14 mouse cellular contexts compared by ENCODE assay signal in the genomic region with DNA sequence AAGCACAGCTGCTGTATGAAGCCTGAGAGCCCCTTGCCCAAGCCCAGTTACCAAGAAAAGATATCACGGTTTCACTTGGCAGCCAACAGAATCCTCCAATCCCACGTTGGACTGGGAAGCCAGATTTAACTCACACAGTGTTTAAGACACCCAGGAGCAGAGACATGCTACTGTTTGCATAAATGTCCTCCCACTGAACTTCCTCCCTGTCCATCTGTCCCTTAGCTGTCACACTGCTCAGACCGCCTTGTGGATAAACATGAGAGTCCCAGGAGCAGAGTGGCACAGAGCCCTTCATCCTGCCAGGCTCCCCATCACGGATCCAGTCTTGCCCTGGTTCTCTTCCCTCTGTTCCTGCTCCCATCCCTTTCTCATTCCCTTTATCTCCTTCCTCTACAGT.
DNase-seq lines count a peak whose midpoint lies in the region; ATAC-seq and TF ChIP-seq lines count a peak whose summit lies in the region.
"Had no signal": no experiment of that assay in that cellular context is flagged by ENCODE, and none has a peak within 500 bp of the region (broad histone marks: within the 10 kb centered on the region; RNA-seq: fewer than 3 reads in every experiment).

No protein-coding gene starts in this region.

- no peaks in the 10 kb centered on the region for H3K36me3 ChIP-seq in heart, embryonic 12.5 days
- H3K36me3 ChIP-seq in midbrain, embryonic 12.5 days = no peaks in the 10 kb centered on the region
- H3K36me3 ChIP-seq in midbrain, embryonic 10.5 days = no peaks in the 10 kb centered on the region
- no peaks in the 10 kb centered on the region for H3K36me3 ChIP-seq in kidney, embryonic 15.5 days
- H3K36me3 ChIP-seq: G1E had no signal

- H3K27me3 ChIP-seq in heart, embryonic 12.5 days (replicated peaks) = no peaks in the 10 kb centered on the region; the same call in 1 of the 2 replicates
- H3K27me3 ChIP-seq in midbrain, embryonic 12.5 days = peaks cover 35% of the 10 kb centered on the region
- peaks cover 17% of the 10 kb centered on the region for H3K27me3 ChIP-seq in midbrain, embryonic 10.5 days (ENCODE audit: low read depth, poor library complexity, severe bottlenecking)
- peaks cover 22% of the 10 kb centered on the region for H3K27me3 ChIP-seq in kidney, embryonic 15.5 days

- peak overlapping the region; percentile 28; the same call in 1 of the 2 replicates for H3K27ac ChIP-seq in heart, embryonic 12.5 days (ENCODE audit: poor library complexity, severe bottlenecking)
- H3K27ac ChIP-seq in midbrain, embryonic 12.5 days (replicated peaks) = peak overlapping the region; percentile 66
- H3K27ac ChIP-seq in midbrain, embryonic 10.5 days (replicated peaks) = no peak overlapping the region
- H3K27ac ChIP-seq in left cerebral cortex, adult 2 months = peak overlapping the region; percentile 45
- no peak overlapping the region for H3K27ac ChIP-seq in kidney, embryonic 15.5 days

- TF ChIP-seq CTCF in left cerebral cortex, adult 2 months (IDR thresholded peaks at IDR 0.05) = no peak

- ATAC-seq in heart, embryonic 12.5 days (ENCODE audit: insufficient number of reproducible peaks, low FRiP score) = no peak
- no peak for ATAC-seq in midbrain, embryonic 12.5 days (ENCODE audit: low FRiP score, low read depth)
- ATAC-seq in kidney, embryonic 15.5 days (replicated peaks; ENCODE audit: low FRiP score) = no peak

- no peak for DNase-seq in heart, adult 9 months (ENCODE audit: low spot score in 2 of 2)
- DNase-seq in midbrain, embryonic 10.5 days (ENCODE audit: low spot score) = no peak
- no peak for DNase-seq in left cerebral cortex, adult 2 months (ENCODE audit: extremely low spot score in 1 of 2, low spot score in 2 of 2)
- peak; percentile 33 to 66 for DNase-seq in right cerebral cortex, postnatal 10 days (ENCODE audit: low spot score in 2 of 2)
- DNase-seq in cerebellum, adult 9-11 months = no peak
- DNase-seq: adrenal gland, adult 8-10 months; cerebellum, postnatal 10 days; kidney, postnatal 10 days; lung, embryonic 14.5 days; thymus, adult 2 months had no signal

- no peak overlapping the region for H3K4me3 ChIP-seq in heart, embryonic 12.5 days
- H3K4me3 ChIP-seq in midbrain, embryonic 12.5 days = no peak overlapping the region
- no peak overlapping the region for H3K4me3 ChIP-seq in midbrain, embryonic 10.5 days
- H3K4me3 ChIP-seq in left cerebral cortex, adult 2 months = no peak overlapping the region
- no peak overlapping the region for H3K4me3 ChIP-seq in kidney, embryonic 15.5 days (replicated peaks)

- whole genome bisulfite sequencing in heart, embryonic 12.5 days = 31% methylated on average over 4 of the region's 4 CpGs
- WGBS in midbrain, embryonic 12.5 days = 63% methylated on average over 4 of the region's 4 CpGs
- 66% methylated on average over 4 of the region's 4 CpGs for WGBS in midbrain, embryonic 10.5 days
- 32% methylated on average over 4 of the region's 4 CpGs for WGBS in kidney, embryonic 15.5 days

- intact Hi-C loops in left cerebral cortex, adult 2 months (cut with DNase I) = loop anchor here (1.0 to 5.0 kb wide), 4 partner anchors 12 to 193 kb away; a partner anchor contains a TSS

- no peak overlapping the region for H3K9ac ChIP-seq in heart, embryonic 12.5 days
- H3K9ac ChIP-seq in midbrain, embryonic 12.5 days (replicated peaks) = no peak overlapping the region
- H3K9ac ChIP-seq in kidney, embryonic 15.5 days = no peak overlapping the region
- H3K9ac ChIP-seq: lung, embryonic 14.5 days had no signal

- no peak overlapping the region for H3K4me2 ChIP-seq in heart, embryonic 12.5 days
- H3K4me2 ChIP-seq in midbrain, embryonic 12.5 days (replicated peaks) = no peak overlapping the region
- no peak overlapping the region for H3K4me2 ChIP-seq in kidney, embryonic 15.5 days
- H3K4me2 ChIP-seq: lung, embryonic 14.5 days had no signal

- H3K4me1 ChIP-seq in heart, embryonic 12.5 days (replicated peaks) = peaks cover 29% of the 10 kb centered on the region
- H3K4me1 ChIP-seq in midbrain, embryonic 12.5 days = peaks cover 17% of the 10 kb centered on the region
- peaks cover 19% of the 10 kb centered on the region for H3K4me1 ChIP-seq in midbrain, embryonic 10.5 days
- peaks cover 11% of the 10 kb centered on the region for H3K4me1 ChIP-seq in kidney, embryonic 15.5 days

- H3K9me3 ChIP-seq in heart, embryonic 12.5 days (replicated peaks) = no peaks in the 10 kb centered on the region
- H3K9me3 ChIP-seq in midbrain, embryonic 12.5 days = no peaks in the 10 kb centered on the region
- no peaks in the 10 kb centered on the region for H3K9me3 ChIP-seq in midbrain, embryonic 10.5 days (replicated peaks)
- no peaks in the 10 kb centered on the region for H3K9me3 ChIP-seq in kidney, embryonic 15.5 days (replicated peaks)

Comparison
In these comparisons a context has a peak if more than half of its experiments do, and no peak if none do; other contexts are left out.
1. H3K27ac ChIP-seq: peak in heart, embryonic 12.5 days (single experiment), midbrain, embryonic 12.5 days (single experiment) and left cerebral cortex, adult 2 months (single experiment); none in midbrain, embryonic 10.5 days (single experiment) and kidney, embryonic 15.5 days (single experiment).
2. DNase-seq: peak in right cerebral cortex, postnatal 10 days (2 of 2); none in heart, adult 9 months (0 of 2), midbrain, embryonic 10.5 days (single experiment), left cerebral cortex, adult 2 months (0 of 2) and cerebellum, adult 9-11 months (single experiment).